Mouse (Mus musculus): ENCODE measurements around the gene Pianp. TPM values are rescaled to one million over a fixed set of nuclear protein-coding genes. Genes with fewer than 3 reads are reported as not detected.

The Pianp gene
- polyA plus RNA-seq, 1 experiment from 2014 or later: 47.8 TPM

DNA sequence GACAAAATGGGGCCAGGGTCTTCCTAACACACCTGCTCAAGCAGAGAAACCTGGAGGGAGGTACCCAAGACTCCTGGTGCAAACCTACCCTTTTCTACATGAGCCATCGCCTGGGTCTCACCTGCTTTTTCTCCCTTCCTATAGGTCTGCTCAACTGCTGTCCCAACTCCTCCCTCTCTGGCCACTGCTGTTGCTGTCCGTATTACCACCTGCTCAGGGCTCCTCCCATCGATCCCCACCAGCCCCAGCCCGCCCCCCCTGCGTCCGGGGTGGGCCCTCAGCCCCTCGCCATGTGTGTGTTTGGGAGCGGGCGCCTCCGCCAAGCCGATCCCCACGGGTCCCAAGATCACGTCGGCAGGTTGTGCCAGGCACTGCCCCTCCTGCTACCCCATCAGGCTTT is 2.6 kb downstream of the Pianp start:
- Histone ChIP-seq H3K4me2 (replicated peaks) (no peak overlapping the region), H3K9me3 (ENCODE audit: control insufficient read depth, low read length) (no peaks in the 10 kb centered on the region), H3K27me3 (ENCODE audit: control insufficient read depth, insufficient read depth, low read length) (peaks cover 47% of the 10 kb centered on the region), H3K4me1 (replicated peaks; ENCODE audit: control insufficient read depth, insufficient read depth, low read length) (peaks cover 20% of the 10 kb centered on the region), H3K27ac (no peak overlapping the region), H3K36me3 (replicated peaks; ENCODE audit: control insufficient read depth, insufficient read depth) (peaks cover 28% of the 10 kb centered on the region; the same call in 1 of the 2 replicates), H3K4me3 (replicated peaks; ENCODE audit: low read length) (no peak overlapping the region), H3K9ac (no peak overlapping the region)
- no peak for DNase-seq (ENCODE audit: low spot score)
- ATAC-seq (ENCODE audit: low FRiP score): no peak
- WGBS: 31% methylated on average over 14 of the region's 14 CpGs

GRCm38 (mm10) chr6:124999546-124999945 is 3.1 kb downstream of the Pianp start:
- Histone ChIP-seq H3K4me2 (replicated peaks) (no peak overlapping the region), H3K9me3 (ENCODE audit: control insufficient read depth, low read length) (no peaks in the 10 kb centered on the region), H3K27ac (no peak overlapping the region), H3K36me3 (replicated peaks; ENCODE audit: control insufficient read depth, insufficient read depth) (peaks cover 28% of the 10 kb centered on the region; the same call in 1 of the 2 replicates), H3K9ac (no peak overlapping the region), H3K4me1 (replicated peaks; ENCODE audit: control insufficient read depth, insufficient read depth, low read length) (peaks cover 20% of the 10 kb centered on the region), H3K4me3 (replicated peaks; ENCODE audit: low read length) (no peak overlapping the region), H3K27me3 (ENCODE audit: control insufficient read depth, insufficient read depth, low read length) (peaks cover 44% of the 10 kb centered on the region)
- WGBS: 33% methylated on average over 10 of the region's 10 CpGs
- no peak for ATAC-seq (ENCODE audit: low FRiP score)
- no peak for DNase-seq (ENCODE audit: low spot score)

GRCm38 (mm10) chr6:125003706-125004105 is 7.2 kb downstream of the Pianp start:
- H3K9ac ChIP-seq: no peak overlapping the region
- 66% methylated on average over 3 of the region's 3 CpGs for WGBS
- no peak overlapping the region for H3K27ac ChIP-seq
- peaks cover 28% of the 10 kb centered on the region; the same call in 1 of the 2 replicates for H3K36me3 ChIP-seq (replicated peaks; ENCODE audit: control insufficient read depth, insufficient read depth)
- DNase-seq (ENCODE audit: low spot score) (no peak), ATAC-seq (ENCODE audit: low FRiP score) (no peak)
- no peak overlapping the region for H3K4me2 ChIP-seq (replicated peaks)
- H3K9me3 ChIP-seq (ENCODE audit: control insufficient read depth, low read length): no peaks in the 10 kb centered on the region
- peaks cover 11% of the 10 kb centered on the region; the same call in 1 of the 2 replicates for H3K4me1 ChIP-seq (replicated peaks; ENCODE audit: control insufficient read depth, insufficient read depth, low read length)
- H3K27me3 ChIP-seq (ENCODE audit: control insufficient read depth, insufficient read depth, low read length): peaks cover 19% of the 10 kb centered on the region
- H3K4me3 ChIP-seq (replicated peaks; ENCODE audit: low read length): no peak overlapping the region

DNA sequence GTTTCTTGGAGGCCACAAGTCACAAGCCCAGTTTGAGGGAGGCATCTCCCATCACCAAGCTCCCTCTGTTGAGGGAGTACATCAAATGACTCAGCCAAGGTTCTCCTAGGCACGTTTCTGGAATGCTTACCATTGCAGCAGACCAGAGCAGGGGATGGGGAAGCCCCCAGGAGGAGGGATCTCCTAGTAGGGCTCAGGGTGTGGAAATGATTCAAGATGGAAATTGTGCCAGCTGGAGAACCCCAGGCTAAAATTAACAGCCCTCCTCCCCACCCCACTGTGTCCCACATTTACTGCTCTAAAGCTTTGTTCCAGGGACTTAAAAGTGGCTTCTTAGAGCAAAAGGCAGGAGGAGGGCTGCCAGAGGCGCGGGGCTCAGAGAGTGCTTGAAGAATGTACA is 8.6 kb downstream of the Pianp start:
- Histone ChIP-seq H3K9ac (no peak overlapping the region), H3K27ac (no peak overlapping the region)
- ATAC-seq (ENCODE audit: low FRiP score): no peak

DNA sequence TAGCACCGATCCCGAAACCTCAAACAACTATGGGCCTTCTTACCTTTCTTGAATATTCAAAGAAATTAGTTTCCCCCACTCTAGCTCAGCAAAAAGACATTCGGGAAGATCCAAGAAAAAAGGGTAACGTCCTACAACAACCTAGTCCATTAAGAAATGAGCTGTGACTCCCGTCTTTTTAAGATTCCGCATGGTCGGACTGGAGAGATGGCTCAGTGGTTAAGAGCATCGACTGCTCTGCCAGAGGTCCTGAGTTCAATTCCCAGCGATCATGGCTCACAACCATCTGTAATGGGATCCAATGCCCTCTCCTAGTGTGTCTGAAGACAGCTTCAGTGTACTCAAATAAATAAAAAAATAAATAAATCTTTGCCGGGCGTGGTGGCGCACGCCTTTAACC is 11.6 kb downstream of the Pianp start:
- Histone ChIP-seq H3K4me3 (replicated peaks; ENCODE audit: low read length) (peak overlapping the region; percentile 82), H3K9ac (peak overlapping the region; percentile 93), H3K27me3 (ENCODE audit: control insufficient read depth, insufficient read depth, low read length) (no peaks in the 10 kb centered on the region), H3K9me3 (ENCODE audit: control insufficient read depth, low read length) (no peaks in the 10 kb centered on the region), H3K36me3 (replicated peaks; ENCODE audit: control insufficient read depth, insufficient read depth) (peaks cover 16% of the 10 kb centered on the region), H3K4me1 (replicated peaks; ENCODE audit: control insufficient read depth, insufficient read depth, low read length) (peaks cover 37% of the 10 kb centered on the region), H3K4me2 (replicated peaks) (peak overlapping the region; percentile 96), H3K27ac (peak overlapping the region; percentile 99)
- 45% methylated on average over 13 of the region's 13 CpGs for WGBS
- DNase-seq (ENCODE audit: low spot score) (no peak), ATAC-seq (ENCODE audit: low FRiP score) (no peak)

More for the DNA sequence above, 8.6 kb downstream of the Pianp start:
- Histone ChIP-seq H3K9me3 (ENCODE audit: control insufficient read depth, low read length) (no peaks in the 10 kb centered on the region), H3K4me1 (replicated peaks; ENCODE audit: control insufficient read depth, insufficient read depth, low read length) (peaks cover 15% of the 10 kb centered on the region), H3K4me2 (replicated peaks) (no peak overlapping the region), H3K4me3 (replicated peaks; ENCODE audit: low read length) (no peak overlapping the region), H3K36me3 (replicated peaks; ENCODE audit: control insufficient read depth, insufficient read depth) (peaks cover 19% of the 10 kb centered on the region; the same call in 1 of the 2 replicates), H3K27me3 (ENCODE audit: control insufficient read depth, insufficient read depth, low read length) (peaks cover 5% of the 10 kb centered on the region)
- 42% methylated on average over 3 of the region's 3 CpGs for WGBS
- no peak for DNase-seq (ENCODE audit: low spot score)

DNA sequence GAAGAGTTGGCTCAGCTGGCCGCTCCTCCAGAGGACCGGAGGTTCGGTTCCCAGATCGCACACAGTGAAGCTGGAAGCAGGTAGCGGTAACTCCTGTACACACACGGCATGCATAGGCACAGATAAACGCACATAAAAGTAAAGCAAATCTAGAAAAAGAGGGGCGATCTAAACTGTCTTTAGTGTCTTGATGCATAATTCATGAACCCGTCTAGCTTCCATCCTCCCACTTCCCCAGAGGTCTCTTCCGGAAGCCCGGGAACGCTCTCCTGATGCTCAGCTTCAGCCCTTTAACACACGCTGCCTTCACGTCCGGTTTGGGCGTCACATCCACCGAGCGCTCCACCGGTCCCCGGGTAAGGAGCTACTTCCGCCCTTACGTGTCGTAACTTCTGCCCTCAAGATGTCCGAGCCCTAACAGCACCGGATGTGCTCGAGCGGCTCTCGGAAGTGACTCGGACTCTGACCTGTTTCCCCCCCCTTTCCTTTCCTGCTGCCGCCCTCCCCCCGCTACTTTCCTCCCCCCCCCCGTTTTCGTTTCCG is 12.2 kb downstream of the Pianp start:
- H3K4me2 ChIP-seq (replicated peaks): peak overlapping the region; percentile 96
- peaks cover 37% of the 10 kb centered on the region for H3K4me1 ChIP-seq (replicated peaks; ENCODE audit: control insufficient read depth, insufficient read depth, low read length)

DNA sequence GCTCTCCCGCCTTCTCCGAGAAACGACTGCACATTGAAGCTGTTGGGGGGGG is 12.5 kb downstream of the Pianp start, which contains the start of gene Zfp384:
Gene Zfp384 (plus strand): TSS at position 17 of the 52 bp plus-strand sequence.
- no peak for DNase-seq (ENCODE audit: low spot score)
- WGBS: 0% methylated on average over 3 of the region's 3 CpGs
- H3K9me3 ChIP-seq (ENCODE audit: control insufficient read depth, low read length): no peaks in the 10 kb centered on the region

More for the DNA sequence above, 12.2 kb downstream of the Pianp start:
- H3K9ac ChIP-seq: peak overlapping the region; percentile 93
- ATAC-seq (ENCODE audit: low FRiP score): peak; percentile 97
- H3K4me3 ChIP-seq (replicated peaks; ENCODE audit: low read length): peak overlapping the region; percentile 82
- H3K27me3 ChIP-seq (ENCODE audit: control insufficient read depth, insufficient read depth, low read length): no peaks in the 10 kb centered on the region
- H3K27ac ChIP-seq: peak overlapping the region; percentile 99
- H3K36me3 ChIP-seq (replicated peaks; ENCODE audit: control insufficient read depth, insufficient read depth): peaks cover 22% of the 10 kb centered on the region
- under 1% methylated on average over 33 of the region's 34 CpGs for WGBS
- DNase-seq (ENCODE audit: low spot score): peak; percentile 97
- H3K9me3 ChIP-seq (ENCODE audit: control insufficient read depth, low read length): no peaks in the 10 kb centered on the region

DNA sequence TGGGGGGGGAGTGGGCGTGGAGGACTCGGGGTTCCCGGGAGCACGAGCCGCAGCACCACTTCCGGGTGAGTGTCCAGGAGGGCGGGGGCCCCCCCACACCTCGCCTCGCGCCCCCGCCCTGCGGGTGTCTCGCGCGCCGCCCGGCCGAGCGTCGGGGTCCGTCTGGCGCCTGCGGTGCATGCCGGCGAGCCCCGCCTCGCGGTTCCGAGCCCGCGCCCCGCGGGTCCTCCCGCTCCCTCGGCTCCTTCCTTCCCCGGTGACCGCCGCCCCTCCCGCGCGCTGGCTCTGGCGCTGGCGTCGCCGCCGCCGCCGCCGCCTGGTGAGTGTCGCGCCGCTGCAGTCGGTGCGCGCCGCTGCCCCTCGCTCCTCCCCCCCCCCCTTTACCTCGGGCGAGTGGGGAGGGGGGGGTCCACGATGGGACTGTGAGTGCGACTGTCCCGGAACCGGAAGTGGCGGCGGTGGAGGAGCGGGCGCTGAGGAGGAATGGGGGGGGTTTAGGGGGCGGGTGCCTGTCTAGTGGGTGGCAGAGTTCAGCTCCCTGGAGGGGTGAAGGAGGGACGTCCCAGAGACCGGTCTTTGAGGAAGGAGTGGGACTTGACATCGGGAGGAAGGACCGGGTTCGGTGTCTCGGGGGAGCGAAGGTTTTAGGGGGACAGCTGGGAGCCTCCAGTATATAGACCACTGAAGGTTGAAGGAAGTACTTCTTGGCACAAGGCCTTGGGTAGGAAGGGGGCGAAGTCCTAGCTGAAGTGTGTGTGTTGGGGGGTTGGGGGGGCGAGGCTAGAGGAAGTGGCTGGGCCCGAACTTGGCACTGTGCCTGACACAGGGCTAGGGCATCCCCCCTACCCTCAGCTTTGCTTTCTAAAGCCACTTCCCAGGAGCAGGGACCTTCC is 12.9 kb downstream of the Pianp start:
- DNase-seq (ENCODE audit: low spot score): peak; percentile 82
- no peaks in the 10 kb centered on the region for H3K9me3 ChIP-seq (ENCODE audit: control insufficient read depth, low read length)
- no peaks in the 10 kb centered on the region for H3K27me3 ChIP-seq (ENCODE audit: control insufficient read depth, insufficient read depth, low read length)
- H3K4me1 ChIP-seq (replicated peaks; ENCODE audit: control insufficient read depth, insufficient read depth, low read length): peaks cover 37% of the 10 kb centered on the region
- H3K9ac ChIP-seq: peak overlapping the region; percentile 93
- peak overlapping the region; percentile 99 for H3K27ac ChIP-seq
- peak overlapping the region; percentile 82 for H3K4me3 ChIP-seq (replicated peaks; ENCODE audit: low read length)
- H3K4me2 ChIP-seq (replicated peaks): peak overlapping the region; percentile 96
- peak; percentile 89 for ATAC-seq (ENCODE audit: low FRiP score)
- 1% methylated on average over 54 of the region's 78 CpGs for WGBS
- H3K36me3 ChIP-seq (replicated peaks; ENCODE audit: control insufficient read depth, insufficient read depth): peaks cover 30% of the 10 kb centered on the region

More for the DNA sequence above, 12.5 kb downstream of the Pianp start, which contains the start of gene Zfp384:
- Histone ChIP-seq H3K4me1 (replicated peaks; ENCODE audit: control insufficient read depth, insufficient read depth, low read length) (peaks cover 37% of the 10 kb centered on the region), H3K4me2 (replicated peaks) (peak within 1 kb of the TSS; percentile 96), H3K36me3 (replicated peaks; ENCODE audit: control insufficient read depth, insufficient read depth) (peaks cover 25% of the 10 kb centered on the region), H3K9ac (peak within 1 kb of the TSS; percentile 93), H3K27ac (peak within 1 kb of the TSS; percentile 99), H3K27me3 (ENCODE audit: control insufficient read depth, insufficient read depth, low read length) (no peaks in the 10 kb centered on the region), H3K4me3 (replicated peaks; ENCODE audit: low read length) (peak within 1 kb of the TSS; percentile 82)
- ATAC-seq (ENCODE audit: low FRiP score): no peak

GRCm38 (mm10) chr6:125017682-125018081 is 21.2 kb downstream of the Pianp start:
- no peak overlapping the region for H3K4me3 ChIP-seq (replicated peaks; ENCODE audit: low read length)
- WGBS: 93% methylated on average over 3 of the region's 3 CpGs
- peaks cover 88% of the 10 kb centered on the region for H3K36me3 ChIP-seq (replicated peaks; ENCODE audit: control insufficient read depth, insufficient read depth)
- no peak for DNase-seq (ENCODE audit: low spot score)
- H3K27ac ChIP-seq: no peak overlapping the region
- ATAC-seq (ENCODE audit: low FRiP score): no peak
- H3K27me3 ChIP-seq (ENCODE audit: control insufficient read depth, insufficient read depth, low read length): no peaks in the 10 kb centered on the region
- no peak overlapping the region for H3K9ac ChIP-seq
- H3K4me2 ChIP-seq (replicated peaks): no peak overlapping the region
- H3K4me1 ChIP-seq (replicated peaks; ENCODE audit: control insufficient read depth, insufficient read depth, low read length): no peaks in the 10 kb centered on the region
- no peaks in the 10 kb centered on the region for H3K9me3 ChIP-seq (ENCODE audit: control insufficient read depth, low read length)

All from hindbrain, embryonic 14.5 days (tissue).